Mouse (Mus musculus): Measurements from ENCODE around the gene Bdp1. TPM values are rescaled to one million over a fixed set of nuclear protein-coding genes. Genes with fewer than 3 reads are reported as not detected.

Gene Bdp1
- 20.5 and 23.7 TPM in 2 replicates for polyA plus RNA-seq (2014; fragmentation: Nextera tagmentation; extraction: Ambion mirVana)

GRCm38 (mm10) chr13:100103748-100104254, at the start of gene Bdp1:
Bdp1 (minus strand) TSS chr13:100104070.
- Histone ChIP-seq H3K4me3 (ENCODE audit: low read depth, low read length) (peak within 1 kb of the TSS; percentile 97), H3K4me1 (ENCODE audit: control insufficient read depth, insufficient read depth, low read length) (peaks cover 13% of the 10 kb centered on the region), H3K36me3 (ENCODE audit: control insufficient read depth, insufficient read depth, low read length) (no peaks in the 10 kb centered on the region), H3K9ac (ENCODE audit: low read length) (peak within 1 kb of the TSS; percentile 92), H3K27ac (ENCODE audit: low read depth, low read length) (peak within 1 kb of the TSS; percentile 59; the same call in 1 of the 2 replicates), H3K9me3 (ENCODE audit: control insufficient read depth, low read length) (no peaks in the 10 kb centered on the region), H3K4me2 (peak within 1 kb of the TSS; percentile 81), H3K27me3 (ENCODE audit: control insufficient read depth, insufficient read depth, low read length) (no peaks in the 10 kb centered on the region)
- peak; percentile 100 for DNase-seq (ENCODE audit: low spot score, missing footprints)
- ATAC-seq (ENCODE audit: low FRiP score), result peak; percentile 83
- WGBS, result under 1% methylated on average over 44 of the region's 44 CpGs

DNA sequence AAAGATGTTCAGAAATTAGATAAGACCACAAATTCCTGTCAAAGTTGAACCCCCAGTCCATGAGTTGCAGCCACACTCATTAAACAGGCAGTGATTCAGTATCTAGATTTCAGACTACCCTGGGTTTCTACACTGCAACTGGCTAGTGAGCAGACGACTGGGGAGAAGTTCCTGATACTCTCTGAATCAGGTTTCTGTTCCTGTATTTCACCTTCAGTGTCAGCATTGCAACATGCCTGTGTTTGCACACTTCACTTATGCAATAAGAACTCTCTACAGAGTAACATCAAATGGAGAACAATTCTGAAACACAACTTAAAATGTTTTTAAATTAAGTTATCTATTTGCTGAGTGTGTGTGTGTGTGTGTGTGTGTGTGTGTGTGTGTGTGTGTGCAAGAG, 48.8 kb upstream of the Bdp1 start:
- H3K27me3 ChIP-seq (ENCODE audit: control insufficient read depth, insufficient read depth, low read length), result no peaks in the 10 kb centered on the region
- H3K4me2 ChIP-seq, result no peak overlapping the region
- no peaks in the 10 kb centered on the region for H3K4me1 ChIP-seq (ENCODE audit: control insufficient read depth, insufficient read depth, low read length)
- no peak overlapping the region for H3K9ac ChIP-seq (ENCODE audit: low read length)
- no peaks in the 10 kb centered on the region for H3K9me3 ChIP-seq (ENCODE audit: control insufficient read depth, low read length)
- DNase-seq (ENCODE audit: low spot score, missing footprints) (no peak), ATAC-seq (ENCODE audit: low FRiP score) (no peak)
- H3K27ac ChIP-seq (ENCODE audit: low read depth, low read length), result no peak overlapping the region
- H3K36me3 ChIP-seq (ENCODE audit: control insufficient read depth, insufficient read depth, low read length), result no peaks in the 10 kb centered on the region
- WGBS, result 65% methylated on average over 1 of the region's 1 CpGs
- H3K4me3 ChIP-seq (ENCODE audit: low read depth, low read length), result no peak overlapping the region

DNA sequence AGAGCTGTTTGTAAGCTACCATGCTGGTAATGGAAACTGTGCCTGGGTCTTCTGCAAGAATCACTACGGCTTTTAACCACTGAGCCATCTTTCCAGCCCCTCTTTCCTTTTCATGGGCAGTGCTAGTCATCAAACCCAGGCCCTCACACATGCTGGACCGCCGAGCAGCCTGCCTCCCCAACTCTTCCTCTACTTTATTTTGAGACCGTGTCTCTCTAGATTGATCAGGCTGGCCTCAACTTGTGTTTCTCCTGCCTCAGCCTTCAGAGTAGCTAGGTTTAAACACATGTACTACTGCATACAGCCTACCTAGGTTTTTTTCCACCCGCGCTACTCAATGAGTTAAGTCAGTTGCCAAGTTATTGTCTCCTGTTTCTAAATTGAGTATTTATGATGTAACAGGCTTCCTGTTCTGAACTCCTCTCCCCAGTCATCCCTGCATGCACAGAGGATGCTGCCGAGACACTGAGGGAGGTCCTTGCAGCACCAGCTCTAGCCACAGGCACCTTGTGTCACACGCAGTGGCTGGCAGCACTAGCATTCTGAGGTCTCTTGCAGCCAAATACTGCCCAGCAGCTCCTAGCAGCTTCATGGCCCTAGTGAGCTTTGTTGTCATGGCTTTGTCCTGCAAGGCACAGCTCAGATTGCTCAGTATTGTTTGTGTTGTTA, 37.9 kb upstream of the Bdp1 start:
- ATAC-seq (ENCODE audit: low FRiP score), result no peak
- Histone ChIP-seq H3K4me3 (ENCODE audit: low read depth, low read length) (no peak overlapping the region), H3K4me2 (no peak overlapping the region), H3K9me3 (ENCODE audit: control insufficient read depth, low read length) (no peaks in the 10 kb centered on the region), H3K27ac (ENCODE audit: low read depth, low read length) (no peak overlapping the region), H3K27me3 (ENCODE audit: control insufficient read depth, insufficient read depth, low read length) (no peaks in the 10 kb centered on the region), H3K9ac (ENCODE audit: low read length) (no peak overlapping the region), H3K36me3 (ENCODE audit: control insufficient read depth, insufficient read depth, low read length) (peaks cover 12% of the 10 kb centered on the region), H3K4me1 (ENCODE audit: control insufficient read depth, insufficient read depth, low read length) (no peaks in the 10 kb centered on the region)
- no peak for DNase-seq (ENCODE audit: low spot score, missing footprints)
- WGBS, result 78% methylated on average over 8 of the region's 8 CpGs

- H3K9ac ChIP-seq (ENCODE audit: low read length), result peak overlapping the region; percentile 86
- H3K9me3 ChIP-seq (ENCODE audit: control insufficient read depth, low read length), result no peaks in the 10 kb centered on the region
- ATAC-seq (ENCODE audit: low FRiP score) (peak; percentile 33; the same call in 1 of the 2 replicates), DNase-seq (ENCODE audit: low spot score, missing footprints) (no peak)
- H3K4me3 ChIP-seq (ENCODE audit: low read depth, low read length), result peak overlapping the region; percentile 96
- no peaks in the 10 kb centered on the region for H3K27me3 ChIP-seq (ENCODE audit: control insufficient read depth, insufficient read depth, low read length)
- WGBS, result 5% methylated on average over 10 of the region's 10 CpGs
- no peak overlapping the region for H3K27ac ChIP-seq (ENCODE audit: low read depth, low read length)
- peak overlapping the region; percentile 66 for H3K4me2 ChIP-seq
- H3K36me3 ChIP-seq (ENCODE audit: control insufficient read depth, insufficient read depth, low read length), result peaks cover 12% of the 10 kb centered on the region
- H3K4me1 ChIP-seq (ENCODE audit: control insufficient read depth, insufficient read depth, low read length), result peaks cover 7% of the 10 kb centered on the region
Observed at GRCm38 (mm10) chr13:100125258-100125643, 21.4 kb upstream of the Bdp1 start.

- WGBS, result 4% methylated on average over 42 of the region's 42 CpGs
- H3K27ac ChIP-seq (ENCODE audit: low read depth, low read length), result no peak within 1 kb of the TSS
Observed at GRCm38 (mm10) chr13:100124423-100125257, 20.8 kb upstream of the Bdp1 start, which contains the start of gene Smn1. Smn1 (plus strand) TSS chr13:100124852.

DNA sequence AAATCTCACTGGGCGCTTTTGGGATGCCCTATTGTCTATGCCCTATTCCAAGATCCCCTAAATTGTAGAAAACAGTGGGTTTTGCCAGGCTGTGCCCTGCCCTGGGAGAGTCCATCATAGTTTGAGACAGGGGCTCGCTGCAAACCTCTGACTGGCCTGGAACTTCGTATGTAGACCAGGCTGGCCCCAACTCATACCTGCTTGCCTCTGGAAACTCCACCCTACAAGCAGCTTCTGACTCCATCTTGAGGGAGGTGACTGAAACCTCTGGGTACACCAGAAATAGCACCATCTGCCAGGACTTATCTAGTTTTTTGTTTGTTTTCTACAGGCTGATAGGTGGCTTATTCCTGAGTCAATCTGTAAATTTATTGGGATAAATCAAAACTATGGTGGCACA, 20.1 kb upstream of the Bdp1 start:
- Histone ChIP-seq H3K9ac (ENCODE audit: low read length) (peak overlapping the region; percentile 86; the same call in 1 of the 2 replicates), H3K4me1 (ENCODE audit: control insufficient read depth, insufficient read depth, low read length) (peaks cover 7% of the 10 kb centered on the region), H3K9me3 (ENCODE audit: control insufficient read depth, low read length) (no peaks in the 10 kb centered on the region), H3K4me3 (ENCODE audit: low read depth, low read length) (peak overlapping the region; percentile 96), H3K36me3 (ENCODE audit: control insufficient read depth, insufficient read depth, low read length) (peaks cover 8% of the 10 kb centered on the region), H3K27me3 (ENCODE audit: control insufficient read depth, insufficient read depth, low read length) (no peaks in the 10 kb centered on the region), H3K4me2 (peak overlapping the region; percentile 59), H3K27ac (ENCODE audit: low read depth, low read length) (no peak overlapping the region)
- peak; percentile 29; the same call in 1 of the 2 replicates for ATAC-seq (ENCODE audit: low FRiP score)
- no peak for DNase-seq (ENCODE audit: low spot score, missing footprints)
- WGBS, result 88% methylated on average over 3 of the region's 3 CpGs

More at GRCm38 (mm10) chr13:100124423-100125257, 20.8 kb upstream of the Bdp1 start, which contains the start of gene Smn1:
- H3K4me1 ChIP-seq (ENCODE audit: control insufficient read depth, insufficient read depth, low read length), result peaks cover 7% of the 10 kb centered on the region
- peak within 1 kb of the TSS; percentile 66 for H3K4me2 ChIP-seq
- no peaks in the 10 kb centered on the region for H3K27me3 ChIP-seq (ENCODE audit: control insufficient read depth, insufficient read depth, low read length)
- H3K4me3 ChIP-seq (ENCODE audit: low read depth, low read length), result peak within 1 kb of the TSS; percentile 96
- ATAC-seq (ENCODE audit: low FRiP score) (peak; percentile 97), DNase-seq (ENCODE audit: low spot score, missing footprints) (peak; percentile 98)
- H3K36me3 ChIP-seq (ENCODE audit: control insufficient read depth, insufficient read depth, low read length), result peaks cover 12% of the 10 kb centered on the region
- H3K9ac ChIP-seq (ENCODE audit: low read length), result peak within 1 kb of the TSS; percentile 86
- no peaks in the 10 kb centered on the region for H3K9me3 ChIP-seq (ENCODE audit: control insufficient read depth, low read length)

GRCm38 (mm10) chr13:100112218-100112972, 8.5 kb upstream of the Bdp1 start:
- H3K36me3 ChIP-seq (ENCODE audit: control insufficient read depth, insufficient read depth, low read length), result no peaks in the 10 kb centered on the region
- ATAC-seq (ENCODE audit: low FRiP score), result no peak
- H3K4me1 ChIP-seq (ENCODE audit: control insufficient read depth, insufficient read depth, low read length), result no peaks in the 10 kb centered on the region; the same call in 1 of the 2 replicates
- H3K27me3 ChIP-seq (ENCODE audit: control insufficient read depth, insufficient read depth, low read length), result no peaks in the 10 kb centered on the region
- H3K27ac ChIP-seq (ENCODE audit: low read depth, low read length), result no peak overlapping the region
- no peak overlapping the region for H3K4me3 ChIP-seq (ENCODE audit: low read depth, low read length)
- H3K4me2 ChIP-seq, result no peak overlapping the region
- no peak overlapping the region for H3K9ac ChIP-seq (ENCODE audit: low read length)
- no peak for DNase-seq (ENCODE audit: low spot score, missing footprints)
- WGBS, result 51% methylated on average over 5 of the region's 5 CpGs
- no peaks in the 10 kb centered on the region for H3K9me3 ChIP-seq (ENCODE audit: control insufficient read depth, low read length)

GRCm38 (mm10) chr13:100107652-100108472, 4.0 kb upstream of the Bdp1 start, which contains the start of gene Serf1:
Serf1 (plus strand) TSS chr13:100108012.
- H3K27ac ChIP-seq (ENCODE audit: low read depth, low read length), result no peak within 1 kb of the TSS
- ATAC-seq (ENCODE audit: low FRiP score) (peak; percentile 85), DNase-seq (ENCODE audit: low spot score, missing footprints) (peak; percentile 98)
- H3K9ac ChIP-seq (ENCODE audit: low read length), result peak within 1 kb of the TSS; percentile 85
- under 1% methylated on average over 76 of the region's 76 CpGs for WGBS
- H3K4me2 ChIP-seq, result peak within 1 kb of the TSS; percentile 71
- H3K27me3 ChIP-seq (ENCODE audit: control insufficient read depth, insufficient read depth, low read length), result no peaks in the 10 kb centered on the region
- no peaks in the 10 kb centered on the region for H3K9me3 ChIP-seq (ENCODE audit: control insufficient read depth, low read length)
- H3K4me1 ChIP-seq (ENCODE audit: control insufficient read depth, insufficient read depth, low read length), result peaks cover 4% of the 10 kb centered on the region
- peak within 1 kb of the TSS; percentile 60 for H3K4me3 ChIP-seq (ENCODE audit: low read depth, low read length)
- no peaks in the 10 kb centered on the region for H3K36me3 ChIP-seq (ENCODE audit: control insufficient read depth, insufficient read depth, low read length)

All from midbrain, embryonic 11.5 days (tissue).